Comparison of ENCODE assay signal across 8 mouse cellular contexts in genomic region chr6:54594469-54595329, GRCm38 (mm10). TPM values are rescaled to one million over a fixed set of nuclear protein-coding genes. Genes with fewer than 3 reads are reported as not detected.
DNase-seq lines count a peak whose midpoint lies in the region; ATAC-seq lines count a peak whose summit lies in the region.

Gene Plekha8 (plus strand): TSS chr6:54595111.

- ATAC-seq in hindbrain, embryonic 14.5 days (ENCODE audit: low FRiP score), result peak; percentile 93

- H3K9me3 ChIP-seq in hindbrain, embryonic 14.5 days (ENCODE audit: control insufficient read depth, low read length), result no peaks in the 10 kb centered on the region

- DNase-seq in WW6 (ENCODE audit: low read depth, low spot score), result peak; percentile 65
- peak; percentile 91 to 95 for DNase-seq in cerebellum, postnatal 36 days
- DNase-seq in frontal cortex, postnatal 36 days (ENCODE audit: low spot score in 2 of 2), result peak; percentile 91 to 92
- DNase-seq in hindbrain, embryonic 14.5 days (ENCODE audit: low spot score), result peak; percentile 94
- peak; percentile 89 to 92 for DNase-seq in layer of hippocampus, postnatal 36 days
- peak; percentile 92 for DNase-seq in lung, postnatal 25 days (ENCODE audit: low spot score)
- DNase-seq in retina, embryonic 14.5 days (ENCODE audit: low spot score), result peak; percentile 96
- peak; percentile 81 to 85 for DNase-seq in thymus, postnatal 36 days

- H3K27ac ChIP-seq in hindbrain, embryonic 14.5 days, result peak within 1 kb of the TSS; percentile 78

- peak within 1 kb of the TSS; percentile 81 for H3K4me2 ChIP-seq in hindbrain, embryonic 14.5 days (replicated peaks)

- no peaks in the 10 kb centered on the region for H3K36me3 ChIP-seq in hindbrain, embryonic 14.5 days (replicated peaks; ENCODE audit: control insufficient read depth, insufficient read depth)

- peak within 1 kb of the TSS; percentile 91 for H3K9ac ChIP-seq in hindbrain, embryonic 14.5 days

- H3K4me1 ChIP-seq in hindbrain, embryonic 14.5 days (replicated peaks; ENCODE audit: control insufficient read depth, insufficient read depth, low read length), result peaks cover 30% of the 10 kb centered on the region

- WGBS in hindbrain, embryonic 14.5 days, result under 1% methylated on average over 49 of the region's 49 CpGs

- H3K27me3 ChIP-seq in hindbrain, embryonic 14.5 days (ENCODE audit: control insufficient read depth, insufficient read depth, low read length), result no peaks in the 10 kb centered on the region

- peak within 1 kb of the TSS; percentile 93 for H3K4me3 ChIP-seq in hindbrain, embryonic 14.5 days (replicated peaks; ENCODE audit: low read length)

RNA-seq across cellular contexts. Expression of gene Plekha8, which starts in this region (rescaled TPM):
- 13.0 and 14.0 TPM in 2 replicates for polyA plus RNA-seq in hindbrain, embryonic 14.5 days (2014; fragmentation: Nextera tagmentation; extraction: Ambion mirVana)
- 10 to 100 TPM; 13.0 to 14.0 TPM for total RNA-seq in layer of hippocampus, postnatal 36 days (2021)

Comparison
In these comparisons a context has a peak if more than half of its experiments do, and no peak if none do; other contexts are left out.
1. Peak in every context shown above with its lines: DNase-seq, ATAC-seq, H3K4me3 ChIP-seq and H3K27ac ChIP-seq.